Mouse (Mus musculus) bone marrow macrophage, adult 2 months (primary cell): ENCODE data around the gene 1700018G05Rik.

Experiments used
- CTCF ChIP-seq: IDR thresholded peaks from 2 replicates; pipeline ENCODE4 v1.5.1; 2012; ENCODE audit warnings: low read depth, mild to moderate bottlenecking, low read length, moderate library complexity
- POLR2A ChIP-seq: IDR thresholded peaks from 2 replicates; pipeline ENCODE4 v1.6.1; 2012; ENCODE audit warnings: mild to moderate bottlenecking, low read depth, low read length, borderline replicate concordance

DNA sequence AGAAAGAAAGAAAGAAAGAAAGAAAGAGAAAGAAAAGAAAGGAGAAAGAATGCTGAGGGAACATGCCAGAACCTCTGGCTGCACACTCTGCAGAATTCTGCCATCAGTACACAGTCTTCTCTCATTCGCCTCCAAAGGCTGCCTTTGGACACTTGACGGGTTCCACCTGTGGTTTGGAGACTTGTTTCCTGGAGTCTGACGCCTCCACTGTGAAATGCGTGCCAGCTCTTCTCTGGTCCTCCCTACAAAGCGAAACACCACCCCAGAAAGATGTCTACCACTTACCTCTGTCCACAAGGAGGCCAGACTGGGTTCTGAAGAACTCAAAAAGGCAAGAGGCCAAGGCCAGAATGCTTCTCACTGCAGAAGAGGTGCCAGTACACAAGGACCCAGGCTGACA is 8.6 kb downstream of the 1700018G05Rik start:
- TF ChIP-seq CTCF (no peak), POLR2A (no peak)
